Mouse (Mus musculus): ENCODE data around the gene BC005561.
"Not testable (repeated sequence)": the region's sequence is repeated elsewhere in the genome, so short reads cannot be mapped to it uniquely, and the experiment has no call there.

The BC005561 gene

GRCm38 (mm10) chr5:104508195-104508891 is at the start of gene BC005561:
TSS of gene BC005561 (plus strand) at chr5:104508352.
- peak; percentile 50 for DNase-seq (ENCODE audit: low spot score)

- DNase-seq (ENCODE audit: low spot score) = no peak
Observed at GRCm38 (mm10) chr5:104458832-104459705, 49.1 kb upstream of the BC005561 start, which contains the start of gene Pkd2. TSS of gene Pkd2 (plus strand) at chr5:104459450.

- no peak for DNase-seq (ENCODE audit: low spot score)
Observed at GRCm38 (mm10) chr5:104459706-104460455, 48.3 kb upstream of the BC005561 start.

GRCm38 (mm10) chr5:104460456-104460838 is 47.7 kb upstream of the BC005561 start:
- DNase-seq (ENCODE audit: low spot score) = no peak

- no peak for DNase-seq (ENCODE audit: low spot score)
Observed at GRCm38 (mm10) chr5:104460856-104461255, 47.3 kb upstream of the BC005561 start.

GRCm38 (mm10) chr5:104465279-104465678 is 42.9 kb upstream of the BC005561 start:
- no peak for DNase-seq (ENCODE audit: low spot score)

- no peak for DNase-seq (ENCODE audit: low spot score)
Observed at GRCm38 (mm10) chr5:104465731-104466130, 42.4 kb upstream of the BC005561 start.

GRCm38 (mm10) chr5:104466816-104467215 is 41.3 kb upstream of the BC005561 start:
- DNase-seq (ENCODE audit: low spot score) = no peak

- no peak for DNase-seq (ENCODE audit: low spot score)
Observed at GRCm38 (mm10) chr5:104468586-104468985, 39.6 kb upstream of the BC005561 start.

- no peak for DNase-seq (ENCODE audit: low spot score)
Observed at GRCm38 (mm10) chr5:104470981-104471391, 37.2 kb upstream of the BC005561 start.

GRCm38 (mm10) chr5:104472371-104472770 is 35.8 kb upstream of the BC005561 start:
- DNase-seq (ENCODE audit: low spot score) = no peak

GRCm38 (mm10) chr5:104480367-104480766 is 27.8 kb upstream of the BC005561 start:
- no peak for DNase-seq (ENCODE audit: low spot score)

- no peak for DNase-seq (ENCODE audit: low spot score)
Observed at GRCm38 (mm10) chr5:104482856-104483255, 25.3 kb upstream of the BC005561 start.

GRCm38 (mm10) chr5:104491561-104491960 is 16.6 kb upstream of the BC005561 start:
- DNase-seq (ENCODE audit: low spot score) = no peak

GRCm38 (mm10) chr5:104504883-104505282 is 3.3 kb upstream of the BC005561 start:
- DNase-seq (ENCODE audit: low spot score) = no peak

GRCm38 (mm10) chr5:104507829-104508194 is 340 bp upstream of the BC005561 start:
- DNase-seq (ENCODE audit: low spot score) = no peak

GRCm38 (mm10) chr5:104511211-104511610 is 3.1 kb downstream of the BC005561 start:
- no peak for DNase-seq (ENCODE audit: low spot score)

- DNase-seq (ENCODE audit: low spot score) = no peak
Observed at GRCm38 (mm10) chr5:104538612-104539011, 30.5 kb downstream of the BC005561 start.

- no peak for DNase-seq (ENCODE audit: low spot score)
Observed at GRCm38 (mm10) chr5:104539331-104539730, 31.2 kb downstream of the BC005561 start.

GRCm38 (mm10) chr5:104568079-104568478 is 59.9 kb downstream of the BC005561 start:
- not testable (repeated sequence) for DNase-seq (ENCODE audit: low spot score)

GRCm38 (mm10) chr5:104570766-104571165 is 62.6 kb downstream of the BC005561 start:
- no peak for DNase-seq (ENCODE audit: low spot score)

- DNase-seq (ENCODE audit: low spot score) = peak; percentile 94
Observed at GRCm38 (mm10) chr5:104571282-104571921, 63.2 kb downstream of the BC005561 start.

All from left cerebral cortex, adult 11 months (tissue).